Mouse (Mus musculus): ENCODE results near the gene Zfp1.

DNA sequence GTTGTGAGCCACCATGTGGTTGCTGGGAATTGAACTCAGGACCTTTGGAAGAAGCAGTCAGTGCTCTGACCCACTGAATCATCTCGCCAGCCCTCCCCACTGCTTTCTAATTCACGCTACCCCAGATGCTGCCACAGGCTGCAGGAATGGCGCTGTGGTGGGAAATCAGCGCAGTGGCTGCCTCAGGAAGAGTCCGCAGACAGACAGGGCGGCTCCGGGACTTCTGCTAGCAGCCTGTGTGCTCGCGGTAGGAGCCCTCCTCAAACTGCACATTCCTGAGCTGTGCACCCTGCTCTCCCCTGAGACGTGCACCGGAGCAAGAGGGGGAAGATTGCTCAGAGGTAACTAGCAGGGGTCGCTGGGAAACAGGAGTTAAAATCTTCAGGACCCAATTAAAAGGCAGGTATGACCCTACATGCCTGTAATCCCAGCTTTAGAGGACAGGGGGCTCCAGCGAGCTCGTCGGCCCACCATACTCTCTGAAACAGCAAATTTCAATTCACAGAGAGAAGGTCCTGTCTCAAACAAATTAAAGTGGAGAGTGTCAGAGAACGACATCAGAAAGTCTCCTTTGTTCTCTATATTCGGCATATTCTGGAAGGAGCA is 37.3 kb downstream of the Zfp1 start:
- TF ChIP-seq CTCF (conservative IDR thresholded peaks at IDR 0.05; ENCODE audit: insufficient read depth, insufficient read length, low read depth, low read length), result no peak
- TF ChIP-seq POLR2A (IDR thresholded peaks at IDR 0.05; ENCODE audit: low read depth, low read length), result no peak

All from kidney, adult 2 months (tissue).